Mouse (Mus musculus) common myeloid progenitor, adult 5-6 weeks (primary cell): ENCODE measurements around the gene Gm17651. TPM values are rescaled to one million over a fixed set of nuclear protein-coding genes. Genes with fewer than 3 reads are reported as not detected.

ENCODE experiments used
- ATAC-seq: replicated peaks from 2 replicates; pipeline ENCODE4 v1.8.0; 2016; ENCODE audit warnings: low read depth, mild to moderate bottlenecking, moderate TSS enrichment, inconsistent platforms; ENCODE audit not compliant: poor library complexity, severe bottlenecking
- total RNA-seq: library from RNA; stranded (forward); fragments of 200-1000, 187-1606 nt; gene quantifications from 2 replicates; pipeline ENCODE4 v1.2.3, GENCODE M21; 2017

Gene Gm17651
- total RNA-seq, 1 experiment from 2014 or later = not detected

GRCm38 (mm10) chr3:97634288-97634761 is 40.2 kb downstream of the Gm17651 start:
- peak; percentile 65 for ATAC-seq

GRCm38 (mm10) chr3:97633456-97633855 is 41.0 kb downstream of the Gm17651 start:
- ATAC-seq = no peak

- no peak for ATAC-seq
Measured at GRCm38 (mm10) chr3:97631258-97631860, 43.1 kb downstream of the Gm17651 start.

GRCm38 (mm10) chr3:97630746-97631145 is 43.7 kb downstream of the Gm17651 start:
- no peak for ATAC-seq

GRCm38 (mm10) chr3:97629941-97630340 is 44.6 kb downstream of the Gm17651 start:
- no peak for ATAC-seq

- peak; percentile 99 for ATAC-seq
Measured at GRCm38 (mm10) chr3:97628391-97629001, 46.0 kb downstream of the Gm17651 start, which contains the start of gene Fmo5. Fmo5 (plus strand) TSS chr3:97628804.

GRCm38 (mm10) chr3:97627893-97628292 is 46.6 kb downstream of the Gm17651 start:
- no peak for ATAC-seq

- ATAC-seq = no peak
Measured at GRCm38 (mm10) chr3:97624611-97625010, 49.9 kb downstream of the Gm17651 start.

Other genes starting within 250 kb of the Gm17651 start
- gene Chd1l, start 64.5 kb downstream of the Gm17651 start, total RNA-seq = 51.2 and 71.0 TPM in 2 replicates
- 1.5 and 4.6 TPM in 2 replicates for gene Fmo5, start 45.9 kb downstream of the Gm17651 start, total RNA-seq
- 2.8 and 3.2 TPM in 2 replicates for gene Prkab2, start 16.5 kb downstream of the Gm17651 start, total RNA-seq
- 5.6 and 6.1 TPM in 2 replicates for gene Pde4dip, start 214.0 kb upstream of the Gm17651 start, total RNA-seq
- 40.5 and 56.4 TPM in 2 replicates for gene Sec22b, start 226.5 kb upstream of the Gm17651 start, total RNA-seq